Mouse (Mus musculus) left cerebral cortex, adult 11 months (tissue): Measurements from ENCODE around the gene Il17rb.

Experiments
- DNase-seq: peaks from one replicate; pipeline ENCODE4 v3.0.0; 2022; ENCODE audit warnings: low spot score

Il17rb gene

GRCm38 (mm10) chr14:30008733-30009575, at the start of gene Il17rb, which contains the start of gene Chdh:
Gene Il17rb (minus strand): TSS chr14:30008896.
Gene Chdh (plus strand): TSS chr14:30009023.
- DNase-seq = no peak

GRCm38 (mm10) chr14:30056031-30056766, 47.5 kb upstream of the Il17rb start:
- no peak for DNase-seq

GRCm38 (mm10) chr14:30054922-30055321, 46.2 kb upstream of the Il17rb start:
- DNase-seq = no peak

- no peak for DNase-seq
Observed at GRCm38 (mm10) chr14:30050280-30050679, 41.6 kb upstream of the Il17rb start.

- no peak for DNase-seq
Observed at GRCm38 (mm10) chr14:30048049-30048448, 39.4 kb upstream of the Il17rb start.

- DNase-seq = no peak
Observed at GRCm38 (mm10) chr14:30046976-30047375, 38.3 kb upstream of the Il17rb start.

GRCm38 (mm10) chr14:30045704-30046220, 37.1 kb upstream of the Il17rb start:
- no peak for DNase-seq

GRCm38 (mm10) chr14:30045239-30045638, 36.5 kb upstream of the Il17rb start:
- DNase-seq = no peak

GRCm38 (mm10) chr14:30043356-30043940, 34.8 kb upstream of the Il17rb start:
- no peak for DNase-seq

GRCm38 (mm10) chr14:30041836-30042235, 33.1 kb upstream of the Il17rb start:
- DNase-seq = no peak

- DNase-seq = no peak
Observed at GRCm38 (mm10) chr14:30039413-30039812, 30.7 kb upstream of the Il17rb start.

- DNase-seq = no peak
Observed at GRCm38 (mm10) chr14:30038431-30038830, 29.7 kb upstream of the Il17rb start.

- DNase-seq = no peak
Observed at GRCm38 (mm10) chr14:30033405-30033804, 24.7 kb upstream of the Il17rb start.

- DNase-seq = no peak
Observed at GRCm38 (mm10) chr14:30027378-30027777, 18.7 kb upstream of the Il17rb start.

GRCm38 (mm10) chr14:30024387-30024786, 15.7 kb upstream of the Il17rb start:
- DNase-seq = no peak

GRCm38 (mm10) chr14:30022471-30022870, 13.8 kb upstream of the Il17rb start:
- no peak for DNase-seq

GRCm38 (mm10) chr14:30019792-30020575, 11.3 kb upstream of the Il17rb start:
- DNase-seq = no peak

- no peak for DNase-seq
Observed at GRCm38 (mm10) chr14:30019375-30019774, 10.7 kb upstream of the Il17rb start.

- DNase-seq = no peak
Observed at GRCm38 (mm10) chr14:30018846-30019245, 10.2 kb upstream of the Il17rb start.

- DNase-seq = no peak
Observed at GRCm38 (mm10) chr14:30018463-30018801, 9.7 kb upstream of the Il17rb start.

- DNase-seq = no peak
Observed at GRCm38 (mm10) chr14:30017794-30018462, 9.2 kb upstream of the Il17rb start.
